ENCODE assay signal across 10 mouse cellular contexts in the genomic region with DNA sequence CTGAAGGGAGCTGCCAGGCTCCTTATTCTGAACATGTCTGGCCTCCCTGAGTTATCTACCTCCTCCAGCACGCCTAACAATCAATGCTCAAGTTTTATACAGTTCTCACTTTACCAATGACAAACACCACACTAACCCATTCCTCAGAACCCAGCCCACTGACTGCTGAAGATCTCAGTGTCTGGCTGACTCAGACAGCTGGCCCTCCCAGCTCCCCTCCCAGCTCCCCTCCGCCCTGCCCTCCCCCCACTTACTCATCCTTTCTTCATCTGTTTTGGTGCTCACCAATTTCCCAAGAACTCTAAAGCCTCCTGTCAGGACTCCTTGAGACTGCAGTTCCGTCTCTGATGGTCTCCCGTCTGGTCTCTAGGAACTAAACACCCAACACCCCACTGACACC.
A peak's percentile ranks its signal among the peaks of the same experiment; 100 is the strongest.
DNase-seq lines count a peak whose midpoint lies in the region; ATAC-seq and TF ChIP-seq lines count a peak whose summit lies in the region.
"Had no signal": no experiment of that assay in that cellular context is flagged by ENCODE, and none has a peak within 500 bp of the region (broad histone marks: within the 10 kb centered on the region; RNA-seq: fewer than 3 reads in every experiment).

No protein-coding gene starts in this region.

- H3K36me3 ChIP-seq in kidney, postnatal 0 days (ENCODE audit: insufficient read depth, low read length), result no peaks in the 10 kb centered on the region
- H3K36me3 ChIP-seq in liver, embryonic 16.5 days (ENCODE audit: control insufficient read depth, insufficient read depth), result no peaks in the 10 kb centered on the region
- H3K36me3 ChIP-seq in hindbrain, embryonic 16.5 days (ENCODE audit: control insufficient read depth, insufficient read depth, low read length), result no peaks in the 10 kb centered on the region
- H3K36me3 ChIP-seq: midbrain, embryonic 15.5 days had no signal

- no peaks in the 10 kb centered on the region for H3K9me3 ChIP-seq in kidney, postnatal 0 days (replicated peaks; ENCODE audit: low read length)
- H3K9me3 ChIP-seq in liver, embryonic 16.5 days (replicated peaks; ENCODE audit: control insufficient read depth, low read length), result no peaks in the 10 kb centered on the region
- no peaks in the 10 kb centered on the region for H3K9me3 ChIP-seq in hindbrain, embryonic 16.5 days (ENCODE audit: control insufficient read depth, low read length)
- H3K9me3 ChIP-seq: midbrain, embryonic 15.5 days had no signal

- no peak for ATAC-seq in kidney, postnatal 0 days (replicated peaks; ENCODE audit: low FRiP score, low read depth)
- ATAC-seq in liver, embryonic 16.5 days (ENCODE audit: low read depth), result peak; percentile 54
- ATAC-seq in hindbrain, embryonic 16.5 days, result no peak
- ATAC-seq: midbrain, embryonic 15.5 days had no signal

- H3K9ac ChIP-seq in kidney, postnatal 0 days (ENCODE audit: low read depth, low read length), result no peak overlapping the region
- H3K9ac ChIP-seq in liver, embryonic 16.5 days (ENCODE audit: low read depth, low read length), result no peak overlapping the region
- H3K9ac ChIP-seq in hindbrain, embryonic 16.5 days (ENCODE audit: low read depth, low read length), result no peak overlapping the region
- H3K9ac ChIP-seq: midbrain, embryonic 15.5 days had no signal

- no peak for TF ChIP-seq CTCF in kidney, postnatal 0 days (IDR thresholded peaks at IDR 0.05; ENCODE audit: low read depth)

- H3K4me2 ChIP-seq in kidney, postnatal 0 days (ENCODE audit: low read length), result no peak overlapping the region
- no peak overlapping the region for H3K4me2 ChIP-seq in liver, embryonic 16.5 days (ENCODE audit: low read depth, low read length)
- no peak overlapping the region for H3K4me2 ChIP-seq in hindbrain, embryonic 16.5 days (ENCODE audit: low read length)
- H3K4me2 ChIP-seq: midbrain, embryonic 15.5 days had no signal

- 50% methylated on average over 4 of the region's 4 CpGs for WGBS in kidney, postnatal 0 days
- WGBS in liver, embryonic 16.5 days (ENCODE audit: insufficient replicate concordance), result 38% methylated on average over 4 of the region's 4 CpGs
- 33% methylated on average over 4 of the region's 4 CpGs for WGBS in hindbrain, embryonic 16.5 days

- H3K27me3 ChIP-seq in kidney, postnatal 0 days (ENCODE audit: insufficient read depth, low read length), result no peaks in the 10 kb centered on the region
- no peaks in the 10 kb centered on the region for H3K27me3 ChIP-seq in liver, embryonic 16.5 days (ENCODE audit: control insufficient read depth, insufficient read depth, low read depth, low read length)
- no peaks in the 10 kb centered on the region for H3K27me3 ChIP-seq in hindbrain, embryonic 16.5 days (replicated peaks; ENCODE audit: control insufficient read depth, insufficient read depth, low read length)

- peaks cover 20% of the 10 kb centered on the region for H3K4me1 ChIP-seq in kidney, postnatal 0 days (replicated peaks; ENCODE audit: insufficient read depth, low read length)
- H3K4me1 ChIP-seq in brown adipose tissue, adult 24 weeks (ENCODE audit: control insufficient read depth, insufficient read depth, insufficient read length, low read length), result peaks cover 67% of the 10 kb centered on the region
- H3K4me1 ChIP-seq in liver, embryonic 16.5 days (ENCODE audit: control insufficient read depth, low read depth, low read length), result peaks cover 42% of the 10 kb centered on the region
- H3K4me1 ChIP-seq in hindbrain, embryonic 16.5 days (ENCODE audit: control insufficient read depth, insufficient read depth, low read depth, low read length), result no peaks in the 10 kb centered on the region; the same call in 1 of the 2 replicates
- H3K4me1 ChIP-seq: midbrain, embryonic 15.5 days had no signal

- 0 out of 2 replicates have a peak overlapping the region, but pooled peaks have one; percentile 20 for H3K27ac ChIP-seq in kidney, postnatal 0 days
- peak overlapping the region; percentile 85 for H3K27ac ChIP-seq in brown adipose tissue, adult 24 weeks (replicated peaks; ENCODE audit: low read depth, low read length)
- H3K27ac ChIP-seq in liver, embryonic 16.5 days (ENCODE audit: low read length), result no peak overlapping the region
- H3K27ac ChIP-seq in hindbrain, embryonic 16.5 days (ENCODE audit: low read depth, low read length), result no peak overlapping the region
- H3K27ac ChIP-seq: midbrain, embryonic 15.5 days had no signal

- no peak overlapping the region for H3K4me3 ChIP-seq in kidney, postnatal 0 days (replicated peaks; ENCODE audit: low read depth, low read length)
- no peak overlapping the region for H3K4me3 ChIP-seq in brown adipose tissue, adult 24 weeks (ENCODE audit: insufficient read depth, low read depth, low read length)
- no peak overlapping the region for H3K4me3 ChIP-seq in liver, embryonic 16.5 days (ENCODE audit: low read depth, low read length)
- no peak overlapping the region for H3K4me3 ChIP-seq in hindbrain, embryonic 16.5 days (ENCODE audit: low read length)
- H3K4me3 ChIP-seq: midbrain, embryonic 15.5 days had no signal

- peak; percentile 22 to 64 for DNase-seq in adrenal gland, postnatal 36 days
- no peak for DNase-seq in adrenal gland, postnatal 4 days (ENCODE audit: low spot score in 2 of 2)
- no peak for DNase-seq in kidney, postnatal 0 days (ENCODE audit: low spot score)
- DNase-seq in kidney, postnatal 36 days, result no peak
- no peak for DNase-seq in right cerebral cortex, postnatal 36 days (ENCODE audit: low spot score in 2 of 2)
- DNase-seq: kidney, adult 8-10 months had no signal

Comparison
In these comparisons a context has a peak if more than half of its experiments do, and no peak if none do; other contexts are left out.
1. DNase-seq: peak in adrenal gland, postnatal 36 days (2 of 2); none in adrenal gland, postnatal 4 days (0 of 2), kidney, postnatal 0 days (single experiment), kidney, postnatal 36 days (0 of 2) and right cerebral cortex, postnatal 36 days (0 of 2).
2. H3K27ac ChIP-seq: peak in kidney, postnatal 0 days (single experiment) and brown adipose tissue, adult 24 weeks (single experiment); none in liver, embryonic 16.5 days (single experiment) and hindbrain, embryonic 16.5 days (single experiment).